Mouse (Mus musculus) urinary bladder, postnatal 25 days (tissue): Measurements from ENCODE around the gene Fcho1.

ENCODE experiments used
- DNase-seq: peaks from one replicate; pipeline ENCODE4 v3.0.0; 2022; ENCODE audit warnings: low spot score

Gene Fcho1

DNA sequence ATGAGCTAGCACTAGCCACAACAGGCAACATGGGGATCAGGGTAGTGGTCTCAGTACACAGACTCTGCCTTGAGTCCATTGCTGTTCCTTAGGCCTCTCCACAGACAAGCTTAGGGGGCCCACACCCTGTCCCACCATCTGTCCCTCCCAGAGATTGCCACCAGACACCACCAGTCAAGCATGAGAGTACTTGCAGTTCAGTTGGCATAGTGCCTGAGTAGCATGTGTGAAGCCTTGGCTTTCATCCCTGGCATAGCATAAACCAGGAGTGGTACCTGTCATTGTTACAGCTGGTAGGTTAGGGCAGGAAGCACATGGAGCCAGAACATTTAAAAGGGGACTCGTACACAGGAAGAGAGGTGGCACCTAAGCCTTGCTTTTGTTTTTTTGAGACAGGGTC, 65.8 kb downstream of the Fcho1 start:
- no peak for DNase-seq

DNA sequence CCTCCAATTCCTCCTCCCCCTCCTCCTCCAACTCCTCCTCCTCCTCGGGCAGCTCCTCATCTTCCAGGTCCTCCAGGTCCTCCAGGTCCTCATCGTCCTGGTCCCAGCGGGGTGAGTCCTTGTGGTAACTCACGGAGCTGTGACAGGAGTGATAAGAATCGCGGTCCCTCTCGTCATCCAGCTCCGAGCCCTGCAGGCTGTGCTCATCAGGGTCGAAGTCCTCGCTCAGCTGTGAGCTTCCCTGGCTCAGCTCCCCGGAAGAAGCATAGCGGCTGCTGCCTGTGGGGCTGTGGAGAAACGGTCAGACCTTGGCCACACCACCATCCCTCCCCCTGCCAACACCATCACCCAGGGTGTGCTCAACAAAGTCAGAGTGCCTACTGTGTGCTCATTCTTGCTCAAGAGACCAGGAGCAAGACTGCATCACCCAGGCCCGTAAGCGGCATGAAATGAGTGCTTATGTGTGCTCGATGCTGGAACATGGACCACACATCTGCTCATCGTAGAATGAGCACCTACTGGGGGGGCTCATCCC, 66.9 kb downstream of the Fcho1 start:
- DNase-seq, result no peak
